Mouse (Mus musculus) stomach, postnatal 0 days (tissue): ENCODE measurements around the gene H2-Eb1.

Experiments used
- CTCF ChIP-seq: IDR thresholded peaks from 2 replicates; pipeline ENCODE4 v1.5.1; 2016; ENCODE audit warnings: antibody characterized with exemption, low read depth, mild to moderate bottlenecking, moderate library complexity
- EP300 ChIP-seq: optimal IDR thresholded peaks from 2 replicates; pipeline ENCODE3; 2016; ENCODE audit warnings: antibody characterized with exemption

GRCm38 (mm10) chr17:34256501-34256900, 49.2 kb upstream of the H2-Eb1 start:
- no peak for TF ChIP-seq CTCF
- no peak for TF ChIP-seq EP300
